Mouse (Mus musculus) thymus, adult 2 months (tissue): ENCODE data around the gene Slc11a2. TPM values are rescaled to one million over a fixed set of nuclear protein-coding genes. Genes with fewer than 3 reads are reported as not detected.

Experiments
- DNase-seq: peaks from one replicate; pipeline ENCODE4 v3.0.0; 2021
- H3K27ac ChIP-seq: fragments of 200-500 bp; 2 replicates; pipeline ENCODE4 v1.5.1; 2012; ENCODE audit warnings: low read length, control low read depth; ENCODE audit not compliant: control insufficient read depth, insufficient read depth
- H3K27me3 ChIP-seq: fragments of 200-500 bp; 2 replicates; pipeline ENCODE4 v1.6.1; 2012; ENCODE audit warnings: mild to moderate bottlenecking, low read length, moderate library complexity, mixed read lengths; ENCODE audit not compliant: control insufficient read depth, insufficient read depth
- H3K36me3 ChIP-seq: fragments of 200-500 bp; 2 replicates; pipeline ENCODE4 v1.6.1; 2012; ENCODE audit warnings: mild to moderate bottlenecking, low read length, moderate library complexity; ENCODE audit not compliant: control insufficient read depth, insufficient read depth
- H3K4me1 ChIP-seq: fragments of 200-500 bp; replicated peaks from 2 replicates; pipeline ENCODE4 v1.6.1; 2012; ENCODE audit warnings: low read length; ENCODE audit not compliant: control insufficient read depth, insufficient read depth
- H3K4me3 ChIP-seq: fragments of 200-500 bp; 2 replicates; pipeline ENCODE4 v1.5.1; 2012; ENCODE audit warnings: mild to moderate bottlenecking, low read length, control low read depth, moderate library complexity; ENCODE audit not compliant: control insufficient read depth, insufficient read depth
- CTCF ChIP-seq: fragments of 200-500 bp; IDR thresholded peaks from 2 replicates; pipeline ENCODE4 v1.5.1; 2012; ENCODE audit warnings: mild to moderate bottlenecking, control low read depth, low read length, moderate library complexity, borderline replicate concordance; ENCODE audit not compliant: control insufficient read depth, poor library complexity, insufficient read depth; ENCODE audit errors: extremely low read depth
- POLR2A ChIP-seq: fragments of 200-500 bp; IDR thresholded peaks from 2 replicates; pipeline ENCODE4 v1.6.1; 2012; ENCODE audit warnings: mild to moderate bottlenecking, low read length, control low read depth, moderate library complexity; ENCODE audit not compliant: control insufficient read depth, poor library complexity, insufficient read depth; ENCODE audit errors: extremely low read depth
- WGBS: fragments of 180-500 bp; shearing (Covaris S2); methylation state at CpG from one replicate; pipeline ENCODE4 v1.1.7; 2018; 5-methylcytosine and 5-hydroxymethylcytosine counted together
- polyA plus RNA-seq: library from polyadenylated mRNA; depleted of rRNA; stranded (reverse); fragments of >200 nt; gene quantifications from 2 replicates; pipeline ENCODE4 v1.2.3, GENCODE M21; 2012

Gene Slc11a2
- polyA plus RNA-seq, 1 experiment, result 54.1 TPM

DNA sequence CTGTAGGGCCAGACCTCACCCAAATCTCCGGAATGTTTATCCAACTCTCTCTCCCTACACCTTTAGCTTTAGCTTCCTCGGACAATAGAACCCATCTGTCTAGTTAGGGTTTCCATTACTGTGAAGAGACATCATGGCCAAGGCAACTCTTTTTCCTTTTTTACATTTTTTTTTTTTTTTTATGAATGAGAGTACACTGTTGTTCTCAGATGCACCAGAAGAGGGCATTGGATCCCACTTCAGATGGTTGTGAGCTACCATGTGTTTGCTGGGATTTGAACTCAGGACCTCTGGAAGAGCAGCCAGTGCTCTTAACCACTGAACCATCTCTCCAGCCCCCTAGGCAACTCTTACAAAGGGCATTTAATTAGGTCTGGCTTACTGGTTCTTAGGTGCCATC is 40.6 kb upstream of the Slc11a2 start:
- Histone ChIP-seq H3K4me3 (no peak overlapping the region), H3K27ac (no peak overlapping the region), H3K27me3 (no peaks in the 10 kb centered on the region), H3K4me1 (peaks cover 22% of the 10 kb centered on the region), H3K36me3 (no peaks in the 10 kb centered on the region)
- TF ChIP-seq POLR2A (no peak), CTCF (no peak)
- 88% methylated on average over 2 of the region's 2 CpGs for WGBS
- no peak for DNase-seq

GRCm38 (mm10) chr15:100463712-100464111 is 38.8 kb upstream of the Slc11a2 start:
- WGBS, result 21% methylated on average over 6 of the region's 6 CpGs
- Histone ChIP-seq H3K36me3 (no peaks in the 10 kb centered on the region), H3K27ac (no peak overlapping the region), H3K4me1 (peaks cover 21% of the 10 kb centered on the region), H3K27me3 (no peaks in the 10 kb centered on the region), H3K4me3 (no peak overlapping the region)
- TF ChIP-seq CTCF (peak; percentile 33; the same call in 1 of the 2 replicates), POLR2A (no peak)
- peak; percentile 75 for DNase-seq

DNA sequence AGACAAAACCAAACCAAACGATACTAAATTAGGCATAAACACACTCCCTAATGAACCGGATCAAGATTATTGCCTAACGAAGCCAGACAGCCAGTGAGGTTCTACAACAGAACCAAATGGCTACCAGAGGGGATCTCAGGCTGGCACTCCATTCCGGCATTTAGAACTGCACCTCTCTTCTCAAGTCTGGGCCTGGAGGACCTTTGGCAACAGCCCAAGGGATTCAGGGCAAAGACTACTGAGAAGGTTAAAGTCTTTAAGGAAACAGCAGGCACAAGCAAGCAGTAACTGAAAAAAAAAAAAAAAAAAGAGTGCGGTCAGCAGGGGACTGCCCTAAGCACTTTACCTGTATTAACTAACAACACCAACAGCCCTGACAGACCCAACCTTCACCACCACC is 37.2 kb upstream of the Slc11a2 start:
- Histone ChIP-seq H3K27me3 (no peaks in the 10 kb centered on the region), H3K4me1 (peaks cover 16% of the 10 kb centered on the region), H3K36me3 (no peaks in the 10 kb centered on the region), H3K4me3 (no peak overlapping the region), H3K27ac (no peak overlapping the region)
- 81% methylated on average over 5 of the region's 5 CpGs for WGBS
- TF ChIP-seq POLR2A (no peak), CTCF (no peak)
- no peak for DNase-seq

- H3K36me3 ChIP-seq, result no peaks in the 10 kb centered on the region
- TF ChIP-seq CTCF (no peak), POLR2A (no peak)
- WGBS, result 43% methylated on average over 9 of the region's 9 CpGs
- no peak for DNase-seq
- peaks cover 16% of the 10 kb centered on the region for H3K4me1 ChIP-seq
- H3K27me3 ChIP-seq, result no peaks in the 10 kb centered on the region
- H3K4me3 ChIP-seq, result no peak overlapping the region
- H3K27ac ChIP-seq, result no peak overlapping the region
Measured at GRCm38 (mm10) chr15:100461646-100462045, 36.8 kb upstream of the Slc11a2 start.

GRCm38 (mm10) chr15:100460942-100461341 is 36.1 kb upstream of the Slc11a2 start:
- Histone ChIP-seq H3K4me3 (no peak overlapping the region), H3K4me1 (peaks cover 16% of the 10 kb centered on the region), H3K36me3 (no peaks in the 10 kb centered on the region), H3K27me3 (no peaks in the 10 kb centered on the region), H3K27ac (no peak overlapping the region)
- 8% methylated on average over 12 of the region's 12 CpGs for WGBS
- peak; percentile 54 for DNase-seq
- TF ChIP-seq POLR2A (no peak), CTCF (no peak)

GRCm38 (mm10) chr15:100458055-100458454 is 33.2 kb upstream of the Slc11a2 start:
- H3K27ac ChIP-seq, result no peak overlapping the region
- 35% methylated on average over 10 of the region's 10 CpGs for WGBS
- H3K4me3 ChIP-seq, result no peak overlapping the region
- no peaks in the 10 kb centered on the region for H3K27me3 ChIP-seq
- H3K36me3 ChIP-seq, result no peaks in the 10 kb centered on the region
- peak; percentile 60 for DNase-seq
- TF ChIP-seq CTCF, result no peak
- no peak for TF ChIP-seq POLR2A
- H3K4me1 ChIP-seq, result peaks cover 16% of the 10 kb centered on the region

DNA sequence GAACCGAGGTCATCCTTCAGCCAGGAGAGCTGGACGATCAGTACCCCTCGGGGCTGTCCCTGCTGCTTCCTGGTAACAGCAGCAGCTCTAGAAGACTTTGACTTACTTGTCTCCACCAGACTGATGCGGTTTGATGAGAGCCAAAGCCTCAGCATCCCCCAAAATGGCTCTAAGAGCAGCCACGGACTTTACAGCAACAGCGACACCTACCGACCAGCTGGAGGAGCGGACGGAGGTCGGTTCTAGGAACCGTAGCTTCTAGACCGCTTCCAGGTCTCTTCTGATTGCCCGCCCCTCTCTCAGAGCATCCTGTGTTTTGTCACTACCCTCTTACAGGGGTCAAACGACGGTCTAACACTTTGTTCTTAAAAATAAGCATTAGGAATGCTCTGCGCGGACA is 32.5 kb upstream of the Slc11a2 start:
- TF ChIP-seq CTCF (peak; percentile 94), POLR2A (no peak)
- Histone ChIP-seq H3K27ac (no peak overlapping the region), H3K4me3 (no peak overlapping the region), H3K4me1 (peaks cover 16% of the 10 kb centered on the region), H3K27me3 (no peaks in the 10 kb centered on the region), H3K36me3 (no peaks in the 10 kb centered on the region)
- peak; percentile 76 for DNase-seq
- WGBS, result 5% methylated on average over 17 of the region's 17 CpGs
